Mouse (Mus musculus) G1E (cell line): ENCODE data around the gene Flywch2. TPM values are rescaled to one million over a fixed set of nuclear protein-coding genes. Genes with fewer than 3 reads are reported as not detected.
A peak's percentile ranks its signal among the peaks of the same experiment; 100 is the strongest.

Experiments used
- ATAC-seq: 2 replicates; pipeline ENCODE4 v1.8.0; 2016; ENCODE audit warnings: mild to moderate bottlenecking; ENCODE audit not compliant: insufficient number of reproducible peaks, poor library complexity, low FRiP score, severe bottlenecking; ENCODE audit errors: extremely low read depth
- DNase-seq: peaks from one replicate; pipeline ENCODE4 v3.0.0; 2012; ENCODE audit warnings: low spot score
- H3K27me3 ChIP-seq: 2 replicates; pipeline ENCODE4 v1.6.1; 2012; ENCODE audit warnings: mild to moderate bottlenecking, low read length, inconsistent platforms; ENCODE audit not compliant: insufficient read depth
- H3K36me3 ChIP-seq: replicated peaks from 2 replicates; pipeline ENCODE3; 2012; ENCODE audit warnings: mild to moderate bottlenecking, inconsistent platforms
- H3K4me1 ChIP-seq: 2 replicates; pipeline ENCODE4 v1.6.1; 2012; ENCODE audit warnings: low read depth, low read length, inconsistent platforms, mixed read lengths; ENCODE audit not compliant: insufficient read depth
- H3K4me3 ChIP-seq: 2 replicates; pipeline ENCODE4 v1.5.1; 2012; ENCODE audit warnings: low read depth, mild to moderate bottlenecking, inconsistent platforms, low read length, moderate library complexity, mixed read lengths
- H3K9me3 ChIP-seq: replicated peaks from 2 replicates; pipeline ENCODE4 v1.6.1; 2012; ENCODE audit warnings: inconsistent platforms
- CTCF ChIP-seq: IDR thresholded peaks from 2 replicates; pipeline ENCODE4 v1.5.1; 2012; ENCODE audit warnings: low read depth, low read length, inconsistent platforms, mixed read lengths
- GATA1 ChIP-seq: IDR thresholded peaks from 2 replicates; pipeline ENCODE4 v1.6.1; 2012; ENCODE audit warnings: borderline replicate concordance, low read length, inconsistent platforms, mixed read lengths
- GATA2 ChIP-seq: IDR thresholded peaks from 2 replicates; pipeline ENCODE4 v1.6.1; 2012; ENCODE audit warnings: low read depth, low read length, inconsistent platforms, borderline replicate concordance
- POLR2AphosphoS5 ChIP-seq: IDR thresholded peaks from 2 replicates; pipeline ENCODE4 v1.6.1; 2012; ENCODE audit warnings: low read depth, low read length, inconsistent platforms; ENCODE audit not compliant: insufficient replicate concordance
- TAL1 ChIP-seq: conservative IDR thresholded peaks from 2 replicates; pipeline ENCODE4 v1.6.1; 2012; ENCODE audit warnings: low read depth, low read length, inconsistent platforms, mixed read lengths
- polyA plus RNA-seq: library from polyadenylated mRNA; stranded (reverse); fragments of >175 nt; gene quantifications from 2 replicates; pipeline ENCODE4 v1.2.3, GENCODE M21; 2012
- total RNA-seq, 2 experiments: library from RNA; stranded (forward) in 1 of 2; stranded (reverse) in 1 of 2; fragments of 200-1000 nt in 1 of 2; fragments of >200 nt in 1 of 2; fragmentation: Nextera tagmentation in 1 of 2; gene quantifications; 2 replicates each; pipeline ENCODE4 v1.2.3; 2014 to 2017

Gene Flywch2
- total and polyA plus RNA-seq, 3 experiments = not detected

GRCm38 (mm10) chr17:23771284-23772218 lies 14.3 kb downstream of the Flywch2 start, which contains the start of gene Flywch1:
Flywch1 (minus strand) TSS chr17:23771602.
- Histone ChIP-seq H3K9me3 (no peaks in the 10 kb centered on the region), H3K4me3 (peak within 1 kb of the TSS; percentile 91), H3K4me1 (peaks cover 16% of the 10 kb centered on the region), H3K36me3 (peaks cover 15% of the 10 kb centered on the region), H3K27me3 (peaks cover 12% of the 10 kb centered on the region)
- TF ChIP-seq TAL1 = no peak
- TF ChIP-seq POLR2AphosphoS5 = no peak
- no peak for TF ChIP-seq GATA2
- TF ChIP-seq CTCF = no peak
- TF ChIP-seq GATA1 = no peak
- DNase-seq (peak; percentile 93), ATAC-seq (peak; percentile 99)

- Histone ChIP-seq H3K4me3 (peak overlapping the region; percentile 91), H3K27me3 (peaks cover 8% of the 10 kb centered on the region; the same call in 1 of the 2 replicates), H3K9me3 (no peaks in the 10 kb centered on the region), H3K36me3 (peaks cover 15% of the 10 kb centered on the region), H3K4me1 (peaks cover 16% of the 10 kb centered on the region)
- TF ChIP-seq GATA1 (no peak), CTCF (no peak), GATA2 (no peak), TAL1 (no peak), POLR2AphosphoS5 (no peak)
- peak; percentile 10 for DNase-seq
- no peak for ATAC-seq
These were observed 15.0 kb downstream of the Flywch2 start for GRCm38 (mm10) chr17:23770896-23771283.

GRCm38 (mm10) chr17:23770493-23770892 lies 15.4 kb downstream of the Flywch2 start:
- Histone ChIP-seq H3K27me3 (peaks cover 8% of the 10 kb centered on the region; the same call in 1 of the 2 replicates), H3K4me3 (peak overlapping the region; percentile 91; the same call in 1 of the 2 replicates), H3K4me1 (peaks cover 16% of the 10 kb centered on the region), H3K36me3 (peaks cover 15% of the 10 kb centered on the region), H3K9me3 (no peaks in the 10 kb centered on the region)
- TF ChIP-seq GATA2 (no peak), GATA1 (no peak), TAL1 (no peak), CTCF (no peak), POLR2AphosphoS5 (no peak)
- DNase-seq = no peak
- no peak for ATAC-seq

- H3K27me3 ChIP-seq = no peaks in the 10 kb centered on the region
- no peak overlapping the region for H3K4me3 ChIP-seq
- DNase-seq (no peak), ATAC-seq (no peak)
- TF ChIP-seq CTCF (no peak), POLR2AphosphoS5 (no peak), TAL1 (no peak), GATA2 (no peak), GATA1 (no peak)
- H3K4me1 ChIP-seq = peaks cover 8% of the 10 kb centered on the region
- peaks cover 53% of the 10 kb centered on the region for H3K36me3 ChIP-seq
- H3K9me3 ChIP-seq = no peaks in the 10 kb centered on the region
These were observed 22.9 kb downstream of the Flywch2 start for GRCm38 (mm10) chr17:23762976-23763375.

GRCm38 (mm10) chr17:23761155-23761554 lies 24.7 kb downstream of the Flywch2 start:
- ATAC-seq = no peak
- no peak for DNase-seq
- Histone ChIP-seq H3K27me3 (no peaks in the 10 kb centered on the region), H3K9me3 (no peaks in the 10 kb centered on the region), H3K4me1 (peaks cover 8% of the 10 kb centered on the region), H3K36me3 (peaks cover 66% of the 10 kb centered on the region), H3K4me3 (no peak overlapping the region)
- TF ChIP-seq CTCF (no peak), GATA1 (no peak), POLR2AphosphoS5 (no peak), GATA2 (no peak), TAL1 (no peak)

GRCm38 (mm10) chr17:23760231-23760630 lies 25.6 kb downstream of the Flywch2 start:
- TF ChIP-seq POLR2AphosphoS5 (no peak), TAL1 (no peak), GATA2 (no peak), CTCF (no peak), GATA1 (no peak)
- no peaks in the 10 kb centered on the region for H3K27me3 ChIP-seq
- H3K36me3 ChIP-seq = peaks cover 74% of the 10 kb centered on the region
- peaks cover 8% of the 10 kb centered on the region for H3K4me1 ChIP-seq
- no peak for DNase-seq
- no peaks in the 10 kb centered on the region for H3K9me3 ChIP-seq
- ATAC-seq = no peak
- no peak overlapping the region for H3K4me3 ChIP-seq
